Mouse (Mus musculus): ENCODE results near the gene Fars2. TPM values are rescaled to one million over a fixed set of nuclear protein-coding genes. Genes with fewer than 3 reads are reported as not detected.

Gene Fars2
- polyA plus RNA-seq, 1 experiment from 2014 or later: 37.9 TPM

DNA sequence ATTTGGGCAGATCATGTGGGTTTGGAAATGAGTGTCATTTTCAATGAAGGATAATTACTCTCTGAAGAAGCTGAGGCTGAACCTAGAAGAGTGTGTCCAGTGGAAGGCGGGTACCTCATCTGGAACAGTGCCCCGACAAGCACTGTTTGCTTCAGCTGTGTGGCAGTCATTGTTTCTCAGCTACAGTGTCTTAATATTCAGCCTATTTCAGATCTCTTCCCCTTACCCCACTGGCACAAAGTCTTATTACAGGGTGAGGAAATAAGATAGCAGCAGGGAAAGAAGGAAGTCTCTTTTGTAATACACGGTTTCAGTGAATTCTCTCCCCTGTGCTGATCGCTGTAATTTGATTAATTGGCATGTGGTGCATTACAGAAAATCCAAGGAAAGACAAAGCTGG is 101.1 kb downstream of the Fars2 start:
- H3K4me1 ChIP-seq (ENCODE audit: insufficient read depth): no peaks in the 10 kb centered on the region
- no peaks in the 10 kb centered on the region for H3K9me3 ChIP-seq (ENCODE audit: low read length)
- H3K4me3 ChIP-seq (ENCODE audit: low read depth, low read length): no peak overlapping the region
- TF ChIP-seq CTCF (IDR thresholded peaks at IDR 0.05; ENCODE audit: low read depth) (no peak), EP300 (IDR thresholded peaks at IDR 0.05; ENCODE audit: low read depth) (no peak)
- ATAC-seq (no peak), DNase-seq (no peak)
- H3K27me3 ChIP-seq (ENCODE audit: insufficient read depth, low read length): no peaks in the 10 kb centered on the region
- H3K4me2 ChIP-seq (ENCODE audit: low read depth, low read length): no peak overlapping the region
- H3K27ac ChIP-seq (ENCODE audit: low read depth): no peak overlapping the region
- WGBS (ENCODE audit: insufficient replicate concordance): 46% methylated on average over 4 of the region's 4 CpGs
- no peaks in the 10 kb centered on the region for H3K36me3 ChIP-seq (replicated peaks; ENCODE audit: insufficient read depth, low read length)
- no peak overlapping the region for H3K9ac ChIP-seq (replicated peaks)

DNA sequence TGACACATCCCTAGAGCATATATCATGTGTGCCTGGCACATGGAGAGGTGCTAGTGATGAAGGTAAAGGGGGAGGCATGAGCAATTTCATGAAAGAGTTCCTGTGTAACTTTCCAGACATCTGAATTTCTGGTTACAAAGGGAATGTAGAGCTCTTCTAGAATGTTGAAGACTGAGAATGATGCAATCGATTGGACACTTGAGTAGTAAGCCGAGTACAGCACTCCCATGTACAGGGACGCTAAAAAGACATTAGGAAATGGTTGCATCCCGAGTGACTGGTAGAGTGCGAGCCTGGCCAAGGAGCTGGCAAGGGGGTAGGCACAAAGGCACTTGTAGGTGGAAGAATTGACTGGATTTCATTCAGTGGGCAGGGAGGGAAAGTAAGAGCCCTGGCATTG is 102.3 kb downstream of the Fars2 start:
- no peak overlapping the region for H3K4me3 ChIP-seq (ENCODE audit: low read depth, low read length)
- no peaks in the 10 kb centered on the region for H3K27me3 ChIP-seq (ENCODE audit: insufficient read depth, low read length)
- H3K9ac ChIP-seq (replicated peaks): no peak overlapping the region
- no peaks in the 10 kb centered on the region for H3K9me3 ChIP-seq (ENCODE audit: low read length)
- no peak overlapping the region for H3K27ac ChIP-seq (ENCODE audit: low read depth)
- H3K36me3 ChIP-seq (replicated peaks; ENCODE audit: insufficient read depth, low read length): no peaks in the 10 kb centered on the region
- ATAC-seq (no peak), DNase-seq (no peak)
- TF ChIP-seq EP300 (IDR thresholded peaks at IDR 0.05; ENCODE audit: low read depth) (no peak), CTCF (IDR thresholded peaks at IDR 0.05; ENCODE audit: low read depth) (no peak)
- 73% methylated on average over 5 of the region's 5 CpGs for WGBS (ENCODE audit: insufficient replicate concordance)
- H3K4me2 ChIP-seq (ENCODE audit: low read depth, low read length): no peak overlapping the region
- H3K4me1 ChIP-seq (ENCODE audit: insufficient read depth): no peaks in the 10 kb centered on the region

- DNase-seq (no peak), ATAC-seq (no peak)
- 82% methylated on average over 1 of the region's 1 CpGs for WGBS (ENCODE audit: insufficient replicate concordance)
These were observed 104.7 kb downstream of the Fars2 start for GRCm38 (mm10) chr13:36221897-36222296.

GRCm38 (mm10) chr13:36222721-36223120 is 105.5 kb downstream of the Fars2 start:
- no peak for ATAC-seq

More at GRCm38 (mm10) chr13:36221897-36222296, 104.7 kb downstream of the Fars2 start:
- TF ChIP-seq EP300 (IDR thresholded peaks at IDR 0.05; ENCODE audit: low read depth) (no peak), CTCF (IDR thresholded peaks at IDR 0.05; ENCODE audit: low read depth) (peak; percentile 63)
- H3K27me3 ChIP-seq (ENCODE audit: insufficient read depth, low read length): no peaks in the 10 kb centered on the region
- H3K9ac ChIP-seq (replicated peaks): no peak overlapping the region
- H3K4me2 ChIP-seq (ENCODE audit: low read depth, low read length): no peak overlapping the region
- H3K27ac ChIP-seq (ENCODE audit: low read depth): no peak overlapping the region
- no peak overlapping the region for H3K4me3 ChIP-seq (ENCODE audit: low read depth, low read length)
- no peaks in the 10 kb centered on the region for H3K36me3 ChIP-seq (replicated peaks; ENCODE audit: insufficient read depth, low read length)
- H3K9me3 ChIP-seq (ENCODE audit: low read length): no peaks in the 10 kb centered on the region
- H3K4me1 ChIP-seq (ENCODE audit: insufficient read depth): no peaks in the 10 kb centered on the region

GRCm38 (mm10) chr13:36224431-36224830 is 107.2 kb downstream of the Fars2 start:
- no peak overlapping the region for H3K9ac ChIP-seq (replicated peaks)
- TF ChIP-seq CTCF (IDR thresholded peaks at IDR 0.05; ENCODE audit: low read depth) (no peak), EP300 (IDR thresholded peaks at IDR 0.05; ENCODE audit: low read depth) (no peak)
- ATAC-seq: no peak
- no peak overlapping the region for H3K27ac ChIP-seq (ENCODE audit: low read depth)
- no peaks in the 10 kb centered on the region for H3K36me3 ChIP-seq (replicated peaks; ENCODE audit: insufficient read depth, low read length)
- WGBS (ENCODE audit: insufficient replicate concordance): 59% methylated on average over 2 of the region's 2 CpGs
- no peaks in the 10 kb centered on the region for H3K4me1 ChIP-seq (ENCODE audit: insufficient read depth)
- no peak overlapping the region for H3K4me3 ChIP-seq (ENCODE audit: low read depth, low read length)
- DNase-seq: no peak
- H3K9me3 ChIP-seq (ENCODE audit: low read length): no peaks in the 10 kb centered on the region
- no peak overlapping the region for H3K4me2 ChIP-seq (ENCODE audit: low read depth, low read length)
- no peaks in the 10 kb centered on the region for H3K27me3 ChIP-seq (ENCODE audit: insufficient read depth, low read length)

More at GRCm38 (mm10) chr13:36222721-36223120, 105.5 kb downstream of the Fars2 start:
- H3K4me1 ChIP-seq (ENCODE audit: insufficient read depth): no peaks in the 10 kb centered on the region
- no peaks in the 10 kb centered on the region for H3K36me3 ChIP-seq (replicated peaks; ENCODE audit: insufficient read depth, low read length)
- TF ChIP-seq CTCF (IDR thresholded peaks at IDR 0.05; ENCODE audit: low read depth): no peak
- no peak for TF ChIP-seq EP300 (IDR thresholded peaks at IDR 0.05; ENCODE audit: low read depth)
- H3K27ac ChIP-seq (ENCODE audit: low read depth): no peak overlapping the region
- H3K27me3 ChIP-seq (ENCODE audit: insufficient read depth, low read length): no peaks in the 10 kb centered on the region
- no peak overlapping the region for H3K4me3 ChIP-seq (ENCODE audit: low read depth, low read length)
- no peak overlapping the region for H3K4me2 ChIP-seq (ENCODE audit: low read depth, low read length)
- H3K9me3 ChIP-seq (ENCODE audit: low read length): no peaks in the 10 kb centered on the region
- no peak overlapping the region for H3K9ac ChIP-seq (replicated peaks)
- no peak for DNase-seq

DNA sequence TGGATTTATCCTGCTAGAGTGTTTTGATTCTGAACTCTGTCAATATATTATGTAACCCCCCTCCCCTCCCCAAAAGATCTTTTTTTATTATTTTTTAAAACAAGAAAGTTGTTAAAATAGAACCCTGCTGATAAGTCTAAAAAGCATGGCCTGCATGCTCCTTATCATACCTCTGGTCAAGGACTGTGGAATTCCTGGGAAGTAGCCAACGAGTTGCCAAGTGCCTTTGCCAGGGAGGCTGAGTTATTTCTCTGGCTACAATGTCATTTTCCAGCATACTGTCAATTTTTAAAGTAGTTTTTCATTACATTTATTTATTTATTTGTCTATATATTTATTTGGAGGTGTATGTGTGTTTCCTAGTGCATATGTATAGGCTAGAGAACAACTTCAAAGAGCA is 125.0 kb downstream of the Fars2 start:
- ATAC-seq: no peak
- no peaks in the 10 kb centered on the region for H3K9me3 ChIP-seq (ENCODE audit: low read length)
- H3K9ac ChIP-seq (replicated peaks): no peak overlapping the region
- no peaks in the 10 kb centered on the region for H3K36me3 ChIP-seq (replicated peaks; ENCODE audit: insufficient read depth, low read length)
- no peaks in the 10 kb centered on the region for H3K4me1 ChIP-seq (ENCODE audit: insufficient read depth)
- H3K27me3 ChIP-seq (ENCODE audit: insufficient read depth, low read length): no peaks in the 10 kb centered on the region
- no peak overlapping the region for H3K4me2 ChIP-seq (ENCODE audit: low read depth, low read length)
- H3K27ac ChIP-seq (ENCODE audit: low read depth): no peak overlapping the region
- 58% methylated on average over 1 of the region's 1 CpGs for WGBS (ENCODE audit: insufficient replicate concordance)
- TF ChIP-seq EP300 (IDR thresholded peaks at IDR 0.05; ENCODE audit: low read depth): no peak
- DNase-seq: no peak
- no peak overlapping the region for H3K4me3 ChIP-seq (ENCODE audit: low read depth, low read length)

DNA sequence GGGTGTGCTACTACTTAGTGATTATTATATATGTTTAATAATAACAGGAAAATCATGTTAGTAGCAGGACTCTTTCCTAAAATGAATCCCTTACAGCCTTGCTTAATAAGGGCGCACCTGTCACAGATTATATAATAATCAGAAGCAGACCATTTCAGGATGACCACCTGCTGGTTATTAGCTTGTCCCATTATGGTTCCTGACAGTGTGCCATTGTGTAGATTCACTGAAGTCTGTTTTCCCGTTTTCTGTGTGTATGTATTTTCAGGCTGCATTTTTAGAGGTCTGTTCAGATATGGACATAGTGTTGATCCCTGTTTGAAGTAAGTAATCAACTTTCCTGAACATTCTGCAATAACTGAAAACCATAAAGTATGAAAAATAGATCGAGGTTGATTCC is 136.7 kb downstream of the Fars2 start:
- Histone ChIP-seq H3K9ac (replicated peaks) (no peak overlapping the region), H3K27ac (ENCODE audit: low read depth) (no peak overlapping the region), H3K4me2 (ENCODE audit: low read depth, low read length) (no peak overlapping the region), H3K9me3 (ENCODE audit: low read length) (no peaks in the 10 kb centered on the region), H3K36me3 (replicated peaks; ENCODE audit: insufficient read depth, low read length) (no peaks in the 10 kb centered on the region), H3K4me1 (ENCODE audit: insufficient read depth) (no peaks in the 10 kb centered on the region), H3K4me3 (ENCODE audit: low read depth, low read length) (no peak overlapping the region), H3K27me3 (ENCODE audit: insufficient read depth, low read length) (no peaks in the 10 kb centered on the region)
- WGBS (ENCODE audit: insufficient replicate concordance): 84% methylated on average over 3 of the region's 3 CpGs
- DNase-seq (no peak), ATAC-seq (no peak)
- TF ChIP-seq EP300 (IDR thresholded peaks at IDR 0.05; ENCODE audit: low read depth) (no peak), CTCF (IDR thresholded peaks at IDR 0.05; ENCODE audit: low read depth) (no peak)

All from liver, postnatal 0 days (tissue).